Mouse (Mus musculus) CD4-positive naive resting alpha-beta T cell, adult 76 days (primary cell): Measurements from ENCODE around the gene Dnajc12. TPM values are rescaled to one million over a fixed set of nuclear protein-coding genes. Genes with fewer than 3 reads are reported as not detected.

Source experiments
- total RNA-seq: library from RNA; stranded (reverse); gene quantifications from one replicate; pipeline ENCODE4 v1.2.4, GENCODE M21; 2023

Dnajc12 gene
- total RNA-seq: 4.9 TPM

GRCm38 (mm10) chr10:63382372-63383279 lies at the start of gene Dnajc12:
Dnajc12 (plus strand) TSS chr10:63382443.

GRCm38 (mm10) chr10:63381498-63382280 lies 554 bp upstream of the Dnajc12 start, which contains the start of gene Sirt1:
Sirt1 (minus strand) TSS chr10:63381704.

GRCm38 (mm10) chr10:63421739-63422735 lies 39.8 kb downstream of the Dnajc12 start, which contains the start of gene Gm7075:
Gm7075 (minus strand) TSS chr10:63421789.

GRCm38 (mm10) chr10:63429785-63430305 lies 47.6 kb downstream of the Dnajc12 start, which contains the start of gene Ctnna3:
Ctnna3 (plus strand) TSS chr10:63430098.

Other genes with a start within 250 kb of the Dnajc12 start
- gene Mypn, start 178.5 kb upstream of the Dnajc12 start, total RNA-seq: not detected
- gene Herc4, start 138.6 kb upstream of the Dnajc12 start, total RNA-seq: 164 TPM
- 63.9 TPM for gene Sirt1, start 739 bp upstream of the Dnajc12 start, total RNA-seq
- not detected for gene Gm7075, start 39.3 kb downstream of the Dnajc12 start, total RNA-seq
- gene Ctnna3, start 47.7 kb downstream of the Dnajc12 start, total RNA-seq: not detected